Mouse (Mus musculus): ENCODE data around the gene Nxpe4.
A peak's percentile ranks its signal among the peaks of the same experiment; 100 is the strongest.

Nxpe4 gene

DNA sequence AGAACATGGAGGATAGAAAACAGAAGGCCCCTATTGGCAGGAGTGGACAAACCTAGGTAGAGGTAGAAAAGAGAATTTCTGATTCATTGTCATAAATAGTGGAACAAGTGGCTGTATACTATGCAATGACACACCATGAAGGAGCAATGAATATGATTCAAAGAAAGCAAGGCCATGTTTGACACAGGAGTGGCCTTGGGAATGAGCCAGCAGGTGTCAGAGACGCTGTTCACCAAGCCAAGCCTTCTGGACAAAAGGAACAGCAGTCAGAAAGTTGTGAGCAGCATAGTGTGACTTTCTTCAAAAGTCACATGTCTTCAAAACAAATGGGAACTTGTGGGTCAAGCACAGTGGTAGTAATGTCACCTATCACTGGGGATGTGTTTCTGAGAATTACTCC is 80.0 kb downstream of the Nxpe4 start:
- DNase-seq: peak; percentile 16

- DNase-seq: peak; percentile 75
These were observed 80.9 kb downstream of the Nxpe4 start for GRCm38 (mm10) chr9:48242756-48243155.

- peak; percentile 74 for DNase-seq
These were observed 82.4 kb downstream of the Nxpe4 start for GRCm38 (mm10) chr9:48244175-48244574.

DNA sequence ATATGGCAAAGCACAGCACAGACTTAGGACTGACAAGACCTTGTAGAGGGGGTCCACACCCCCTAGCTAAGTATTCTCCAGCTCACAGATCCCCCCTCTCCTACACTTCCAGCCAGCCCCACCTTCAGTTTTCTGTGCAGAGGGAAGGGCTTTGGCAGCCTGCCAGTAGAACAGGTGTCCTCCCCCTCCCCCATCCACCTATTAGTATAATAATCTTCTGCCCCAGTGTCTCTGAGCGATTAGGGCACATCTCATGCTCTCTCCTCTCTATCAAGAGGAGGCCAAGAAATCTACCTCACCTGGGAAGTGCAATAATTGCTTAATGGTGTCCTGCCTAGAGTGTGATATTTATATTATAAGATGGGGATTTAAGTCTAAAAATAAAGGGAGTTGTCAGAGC is 83.7 kb downstream of the Nxpe4 start:
- peak; percentile 84 for DNase-seq

DNA sequence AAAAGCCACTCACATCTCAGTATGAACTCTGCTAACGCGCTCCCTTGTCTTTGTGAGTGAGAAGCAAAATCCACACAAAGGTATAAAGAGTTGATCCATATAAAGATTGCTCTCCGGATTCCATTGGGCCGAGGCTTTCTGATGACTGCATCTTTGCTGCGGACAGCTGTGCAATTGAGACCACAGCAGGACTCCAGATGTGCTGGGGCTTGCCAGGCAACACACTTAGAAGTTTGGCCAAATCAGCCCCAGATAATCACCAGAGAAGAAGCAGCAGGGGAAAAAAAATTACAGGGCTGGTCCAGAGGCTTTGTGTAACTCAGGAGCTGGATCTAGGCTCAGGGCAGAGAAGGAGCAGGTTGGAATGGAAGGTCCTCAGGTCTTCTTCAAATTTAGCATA is 85.5 kb downstream of the Nxpe4 start:
- DNase-seq: peak; percentile 77

GRCm38 (mm10) chr9:48252236-48252635 is 90.4 kb downstream of the Nxpe4 start:
- peak; percentile 58 for DNase-seq

DNA sequence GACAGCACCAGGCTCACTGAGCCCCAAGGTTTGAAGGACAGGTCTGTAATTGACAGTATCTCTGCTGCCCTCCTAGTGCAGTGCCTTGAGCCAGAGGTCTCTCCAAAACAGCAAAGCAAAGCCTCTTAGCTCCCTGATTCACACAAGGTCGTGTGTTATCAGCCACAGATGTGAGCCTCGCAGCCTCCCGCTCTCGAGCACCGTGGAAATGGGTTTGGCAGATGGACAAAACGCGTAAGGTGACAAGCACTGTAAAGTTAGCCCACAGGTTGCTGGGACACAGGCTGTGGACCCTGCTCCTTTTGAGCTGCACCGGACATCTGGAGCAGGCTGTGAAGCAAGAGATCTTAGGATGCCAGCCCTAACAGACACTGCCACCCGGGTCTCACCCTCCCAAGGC is 95.2 kb downstream of the Nxpe4 start:
- peak; percentile 80 for DNase-seq

GRCm38 (mm10) chr9:48257741-48258423 is 96.1 kb downstream of the Nxpe4 start:
- DNase-seq: no peak

GRCm38 (mm10) chr9:48264616-48265015 is 102.8 kb downstream of the Nxpe4 start:
- no peak for DNase-seq

- DNase-seq: no peak
These were observed 103.7 kb downstream of the Nxpe4 start for GRCm38 (mm10) chr9:48265491-48265890.

- DNase-seq: peak; percentile 97
These were observed 104.6 kb downstream of the Nxpe4 start for GRCm38 (mm10) chr9:48266286-48267027.

- peak; percentile 98 for DNase-seq
These were observed 105.2 kb downstream of the Nxpe4 start for GRCm38 (mm10) chr9:48267028-48267441.

DNA sequence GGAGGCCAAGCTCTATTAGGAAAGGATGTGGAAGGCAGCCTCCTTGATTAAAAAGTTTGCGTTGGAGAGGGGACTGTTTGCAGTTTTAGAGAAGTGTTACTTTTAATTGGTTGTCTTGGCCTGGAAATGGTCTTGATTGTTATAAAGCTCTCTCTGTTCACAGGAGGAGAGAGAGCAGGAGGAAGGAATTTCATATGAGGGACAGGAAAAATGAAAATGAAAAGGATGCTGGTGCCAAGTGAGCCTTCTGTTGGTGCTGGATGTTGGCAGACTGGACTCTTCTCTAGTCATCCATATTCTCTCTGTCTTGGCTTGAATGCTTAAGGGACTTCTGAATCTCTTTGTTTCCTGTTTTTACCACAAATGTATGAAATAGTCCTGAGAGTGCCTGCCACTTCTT is 106.1 kb downstream of the Nxpe4 start:
- DNase-seq: no peak

DNA sequence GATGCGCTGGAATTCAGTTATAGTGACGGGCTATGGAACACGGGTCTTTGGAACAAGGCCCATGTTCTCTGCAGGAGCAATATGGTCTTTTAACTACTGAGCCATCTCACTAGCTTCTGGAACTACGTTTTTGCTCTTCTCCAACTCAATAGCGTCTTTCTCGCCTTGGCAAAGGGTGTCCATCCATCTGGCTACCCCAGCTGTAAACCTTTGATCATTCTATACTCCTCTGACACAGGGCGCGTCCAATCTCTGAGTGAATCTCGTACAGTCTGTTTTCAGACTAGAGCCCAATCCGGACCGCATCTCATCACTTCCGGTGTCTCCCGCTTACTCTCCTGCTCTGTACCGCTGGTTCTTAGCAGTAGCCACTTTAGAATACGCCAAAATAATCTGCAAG is 115.0 kb downstream of the Nxpe4 start:
- no peak for DNase-seq

- DNase-seq: peak; percentile 23
These were observed 122.4 kb downstream of the Nxpe4 start for GRCm38 (mm10) chr9:48284221-48284620.

DNA sequence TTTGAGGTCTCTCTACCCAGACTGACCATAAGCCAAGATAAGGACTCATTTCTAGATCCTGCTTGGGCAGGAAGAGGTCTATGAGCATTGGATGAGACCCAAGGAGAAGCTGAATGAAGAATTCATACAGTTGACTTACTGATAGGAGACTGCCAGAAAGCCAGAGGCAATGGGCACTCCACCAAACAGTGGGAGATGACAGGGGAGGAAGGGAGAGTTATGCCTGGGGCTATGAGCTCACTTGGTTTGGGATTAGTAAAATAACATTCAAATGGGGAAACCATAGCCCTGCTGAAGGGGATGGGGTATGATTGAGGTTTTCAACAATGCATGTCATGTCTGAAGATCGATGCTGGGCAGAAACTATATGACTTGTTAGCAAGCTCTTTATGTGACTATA is 128.5 kb downstream of the Nxpe4 start:
- DNase-seq: no peak

DNA sequence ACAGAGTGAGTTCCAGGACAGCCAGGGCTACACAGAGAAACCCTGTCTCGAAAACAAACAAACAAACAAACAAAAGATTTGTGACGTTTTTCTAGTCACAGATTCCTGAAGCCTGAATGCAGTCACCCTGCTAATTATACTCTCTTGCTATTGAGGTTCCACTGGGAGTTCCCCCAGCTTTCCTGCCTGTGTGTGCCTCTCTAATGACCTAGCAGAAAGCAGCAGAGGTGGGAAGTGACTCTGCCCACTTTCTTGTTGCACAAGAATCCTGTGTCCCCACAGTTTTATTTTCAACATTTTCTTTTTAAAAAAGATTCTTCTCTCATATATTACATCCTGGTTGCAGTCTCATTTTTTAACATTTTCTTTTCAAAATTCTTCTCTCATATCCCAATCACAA is 132.9 kb downstream of the Nxpe4 start:
- DNase-seq: peak; percentile 35

GRCm38 (mm10) chr9:48298983-48299382 is 137.2 kb downstream of the Nxpe4 start:
- DNase-seq: peak; percentile 48

DNA sequence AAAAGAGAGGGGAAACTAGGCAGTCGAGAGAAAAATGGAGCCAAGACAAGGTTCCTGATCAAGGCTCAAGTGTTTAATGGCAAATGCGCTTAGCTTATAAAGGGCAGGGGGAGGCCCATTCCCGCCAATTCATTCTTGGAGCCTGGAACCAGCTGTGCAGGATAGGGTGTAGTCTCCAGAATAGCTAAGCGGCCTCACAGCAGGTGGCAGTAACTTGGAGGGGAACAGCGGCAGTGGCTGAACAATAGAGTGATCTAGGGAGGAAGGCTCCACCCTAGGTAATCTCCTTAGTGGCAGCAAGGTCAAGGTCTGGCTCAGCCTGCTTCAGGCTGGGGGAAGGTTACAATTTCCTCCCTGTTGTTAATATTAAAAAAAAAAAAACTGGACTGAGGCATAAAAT is 141.7 kb downstream of the Nxpe4 start:
- peak; percentile 98 for DNase-seq

GRCm38 (mm10) chr9:48311241-48311640 is 149.4 kb downstream of the Nxpe4 start:
- DNase-seq: no peak

GRCm38 (mm10) chr9:48314194-48314593 is 152.4 kb downstream of the Nxpe4 start:
- DNase-seq: peak; percentile 98

- DNase-seq: no peak
These were observed 154.0 kb downstream of the Nxpe4 start for GRCm38 (mm10) chr9:48315825-48316224.

DNA sequence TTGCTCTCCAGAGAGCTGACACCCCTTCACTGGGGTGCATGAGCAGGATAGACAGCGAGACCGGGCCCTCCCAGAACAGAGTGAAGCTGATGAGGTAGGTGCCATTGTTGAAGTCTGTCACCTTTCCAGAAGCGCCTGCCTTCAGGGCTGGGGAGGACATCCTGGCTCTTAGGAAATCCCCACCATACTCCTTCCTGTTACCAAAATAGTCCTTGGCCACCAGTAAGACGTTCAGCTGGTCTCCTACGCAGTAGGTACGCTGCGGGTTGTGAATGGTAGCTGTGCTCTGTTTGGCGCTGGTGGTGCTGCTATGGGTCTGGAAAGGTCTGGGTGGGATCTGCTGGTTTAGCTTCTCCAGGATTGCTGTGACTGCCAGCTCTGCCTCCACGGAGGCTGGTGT is 164.5 kb downstream of the Nxpe4 start:
- DNase-seq: peak; percentile 98

DNA sequence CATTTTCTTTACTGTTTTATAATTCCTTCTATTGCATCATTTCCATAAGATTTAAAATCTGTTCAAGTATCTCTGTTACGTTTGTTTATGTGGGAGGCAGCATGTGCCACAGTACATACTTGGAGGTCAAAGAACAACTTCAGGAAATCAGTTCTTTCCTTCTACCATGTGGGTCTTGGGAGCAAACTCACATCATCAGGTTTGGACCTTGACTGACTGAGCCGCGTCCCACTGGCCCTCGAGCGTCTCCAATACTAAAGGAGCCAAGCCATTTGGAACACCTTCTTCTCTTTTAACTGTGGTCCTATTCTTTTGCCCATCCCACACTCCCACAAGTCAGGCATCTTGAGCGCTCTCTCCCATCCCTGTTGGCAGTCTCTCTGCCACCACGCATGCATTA is 167.8 kb downstream of the Nxpe4 start:
- peak; percentile 53 for DNase-seq
